Mouse (Mus musculus): ENCODE measurements around the gene Cyp2w1. TPM values are rescaled to one million over a fixed set of nuclear protein-coding genes. Genes with fewer than 3 reads are reported as not detected.

Gene Cyp2w1
- total and polyA plus RNA-seq, 2 experiments, result not detected

DNA sequence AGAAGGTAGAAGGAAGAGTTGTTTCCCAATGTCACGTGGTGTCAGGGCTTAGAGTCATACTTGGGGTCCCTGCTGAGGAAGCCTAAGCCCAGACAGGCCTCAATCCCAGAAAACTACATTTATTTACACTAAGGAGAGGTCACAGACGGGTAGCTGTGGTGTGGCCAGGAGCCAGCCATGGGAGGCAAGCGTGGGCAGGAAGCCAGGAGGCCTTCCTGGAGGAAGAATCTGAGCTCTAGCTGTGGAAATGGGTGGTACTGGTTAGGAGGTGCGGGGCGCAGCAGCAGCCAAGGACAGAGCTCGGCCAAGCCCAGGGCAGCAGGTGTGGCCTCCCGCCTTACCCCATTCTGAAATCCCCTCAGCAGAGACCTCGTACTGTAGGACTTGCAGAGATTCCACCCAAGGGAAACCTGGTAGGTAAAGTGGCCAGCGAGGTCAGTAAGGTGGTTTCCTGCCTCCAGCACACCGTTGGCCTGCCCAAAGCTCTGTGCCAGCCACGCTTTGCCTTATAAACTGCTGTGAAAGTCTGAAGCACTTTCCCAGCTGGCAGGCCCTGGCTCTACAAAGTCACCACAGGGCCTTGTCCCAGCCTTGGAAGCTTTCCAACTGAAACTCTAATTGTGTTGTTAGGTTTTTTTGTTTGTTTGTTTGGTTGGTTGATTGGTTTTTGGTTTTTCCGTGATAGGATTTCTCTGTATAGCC lies 37.3 kb upstream of the Cyp2w1 start:
- no peak overlapping the region for H3K27ac ChIP-seq (replicated peaks; ENCODE audit: insufficient read depth, low read depth, low read length)

DNA sequence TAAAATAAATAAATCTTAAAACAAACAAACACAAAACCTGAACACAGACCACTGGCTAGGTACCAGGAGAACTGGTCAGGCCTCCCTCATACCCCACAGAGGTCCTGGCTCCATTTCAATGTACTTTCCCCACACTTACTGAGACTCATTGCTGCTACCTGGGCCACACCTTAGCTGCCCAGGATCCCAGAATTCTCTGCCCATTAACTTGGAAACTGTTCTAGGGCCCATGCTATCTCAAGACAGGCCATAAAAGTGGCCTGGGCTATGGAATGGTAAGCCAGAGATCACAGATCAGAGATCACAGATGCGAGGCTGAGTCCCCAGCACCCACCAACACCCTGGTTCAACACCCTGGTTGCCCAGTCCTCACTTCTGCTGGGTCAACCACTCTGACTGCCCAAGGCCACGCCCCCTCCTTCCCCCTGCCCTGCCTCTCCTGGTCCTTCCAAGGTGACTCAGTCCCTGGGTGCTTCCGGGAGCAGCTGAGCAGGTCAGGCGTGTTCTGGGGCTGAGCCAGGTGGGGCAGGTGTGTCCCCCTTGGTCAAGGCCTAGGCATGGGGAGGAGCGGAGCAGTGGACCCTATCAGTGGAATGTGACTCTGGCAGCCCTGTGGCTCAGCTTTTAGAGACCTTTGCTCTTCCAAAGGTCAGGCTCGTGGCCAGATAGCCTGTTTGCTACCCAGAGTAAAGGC lies 35.3 kb upstream of the Cyp2w1 start:
- Histone ChIP-seq H3K36me3 (ENCODE audit: control insufficient read depth, insufficient read depth, low read length) (no peaks in the 10 kb centered on the region), H3K9ac (ENCODE audit: low read depth, low read length) (no peak overlapping the region), H3K4me1 (ENCODE audit: control insufficient read depth, insufficient read depth, low read length) (peaks cover 5% of the 10 kb centered on the region), H3K27me3 (ENCODE audit: control insufficient read depth, insufficient read depth, low read length) (no peaks in the 10 kb centered on the region), H3K79me2 (ENCODE audit: control insufficient read depth, insufficient read depth, low read length) (no peaks in the 10 kb centered on the region), H3K27ac (replicated peaks; ENCODE audit: insufficient read depth, low read depth, low read length) (no peak overlapping the region), H3K4me3 (ENCODE audit: insufficient read depth, low read depth, low read length) (no peak overlapping the region)
- TF ChIP-seq POLR2A (IDR thresholded peaks at IDR 0.05; ENCODE audit: extremely low read depth, insufficient read depth, low read length) (no peak), CTCF (IDR thresholded peaks at IDR 0.05; ENCODE audit: low read depth, low read length) (no peak)
- peak; percentile 84 for DNase-seq (ENCODE audit: extremely low read depth, low read depth, low spot score)
- WGBS, result 29% methylated on average over 6 of the region's 6 CpGs

More for the DNA sequence above, 37.3 kb upstream of the Cyp2w1 start:
- no peak for DNase-seq (ENCODE audit: extremely low read depth, low read depth, low spot score)
- no peak overlapping the region for H3K9ac ChIP-seq (ENCODE audit: low read depth, low read length)
- 73% methylated on average over 12 of the region's 12 CpGs for WGBS
- H3K79me2 ChIP-seq (ENCODE audit: control insufficient read depth, insufficient read depth, low read length), result no peaks in the 10 kb centered on the region
- TF ChIP-seq POLR2A (IDR thresholded peaks at IDR 0.05; ENCODE audit: extremely low read depth, insufficient read depth, low read length) (no peak), CTCF (IDR thresholded peaks at IDR 0.05; ENCODE audit: low read depth, low read length) (no peak)
- H3K4me1 ChIP-seq (ENCODE audit: control insufficient read depth, insufficient read depth, low read length), result peaks cover 5% of the 10 kb centered on the region
- no peaks in the 10 kb centered on the region for H3K36me3 ChIP-seq (ENCODE audit: control insufficient read depth, insufficient read depth, low read length)
- H3K27me3 ChIP-seq (ENCODE audit: control insufficient read depth, insufficient read depth, low read length), result no peaks in the 10 kb centered on the region
- H3K4me3 ChIP-seq (ENCODE audit: insufficient read depth, low read depth, low read length), result no peak overlapping the region

DNA sequence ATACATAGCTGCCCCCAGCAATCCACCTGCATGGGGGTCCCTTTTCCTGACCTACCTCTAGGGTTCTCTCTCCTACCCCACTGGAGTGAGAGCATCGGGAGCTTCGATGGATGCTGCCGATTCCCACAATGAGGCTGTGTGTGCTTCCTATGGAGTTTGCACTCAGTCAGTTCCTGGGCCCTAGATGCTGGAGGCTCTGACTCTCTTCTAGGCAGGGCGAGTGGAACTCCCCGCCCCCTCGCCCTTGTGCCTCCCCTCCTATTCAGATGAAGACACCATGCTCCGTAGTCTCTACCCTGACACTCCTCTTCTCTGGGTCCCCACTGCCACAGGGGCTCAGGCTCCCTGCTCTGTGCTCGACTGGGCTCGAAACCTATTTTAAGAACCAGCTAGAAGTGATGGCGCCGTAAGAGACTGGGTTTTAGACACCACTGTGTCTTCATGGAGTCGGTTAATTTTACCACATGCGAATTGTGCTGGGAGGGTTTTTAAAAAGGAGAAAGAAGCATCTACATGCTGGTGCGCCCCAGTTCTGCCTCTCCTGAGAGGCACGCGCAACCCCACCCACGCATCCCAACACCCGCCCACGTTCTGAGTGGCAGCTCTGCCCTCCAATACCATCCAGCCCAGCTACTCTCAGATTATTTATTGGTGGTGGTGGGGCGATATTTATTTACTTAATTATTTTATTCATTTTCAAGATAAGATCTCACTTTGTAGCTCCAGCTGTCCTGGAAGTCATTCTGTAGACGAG lies 34.5 kb upstream of the Cyp2w1 start:
- Histone ChIP-seq H3K4me3 (ENCODE audit: insufficient read depth, low read depth, low read length) (no peak overlapping the region), H3K27me3 (ENCODE audit: control insufficient read depth, insufficient read depth, low read length) (no peaks in the 10 kb centered on the region), H3K27ac (replicated peaks; ENCODE audit: insufficient read depth, low read depth, low read length) (no peak overlapping the region), H3K36me3 (ENCODE audit: control insufficient read depth, insufficient read depth, low read length) (no peaks in the 10 kb centered on the region), H3K4me1 (ENCODE audit: control insufficient read depth, insufficient read depth, low read length) (peaks cover 5% of the 10 kb centered on the region), H3K9ac (ENCODE audit: low read depth, low read length) (no peak overlapping the region), H3K79me2 (ENCODE audit: control insufficient read depth, insufficient read depth, low read length) (no peaks in the 10 kb centered on the region)
- TF ChIP-seq CTCF (IDR thresholded peaks at IDR 0.05; ENCODE audit: low read depth, low read length), result no peak
- no peak for TF ChIP-seq POLR2A (IDR thresholded peaks at IDR 0.05; ENCODE audit: extremely low read depth, insufficient read depth, low read length)
- DNase-seq (ENCODE audit: extremely low read depth, low read depth, low spot score), result no peak
- 77% methylated on average over 21 of the region's 21 CpGs for WGBS

- no peak overlapping the region for H3K4me3 ChIP-seq (ENCODE audit: insufficient read depth, low read depth, low read length)
- TF ChIP-seq POLR2A (IDR thresholded peaks at IDR 0.05; ENCODE audit: extremely low read depth, insufficient read depth, low read length) (no peak), CTCF (IDR thresholded peaks at IDR 0.05; ENCODE audit: low read depth, low read length) (no peak)
- H3K27ac ChIP-seq (replicated peaks; ENCODE audit: insufficient read depth, low read depth, low read length), result no peak overlapping the region
- H3K4me1 ChIP-seq (ENCODE audit: control insufficient read depth, insufficient read depth, low read length), result peaks cover 5% of the 10 kb centered on the region
- H3K36me3 ChIP-seq (ENCODE audit: control insufficient read depth, insufficient read depth, low read length), result no peaks in the 10 kb centered on the region
- WGBS, result 73% methylated on average over 7 of the region's 7 CpGs
- H3K27me3 ChIP-seq (ENCODE audit: control insufficient read depth, insufficient read depth, low read length), result peaks cover 4% of the 10 kb centered on the region; the same call in 1 of the 2 replicates
- peak; percentile 66 for DNase-seq (ENCODE audit: extremely low read depth, low read depth, low spot score)
- no peak overlapping the region for H3K9ac ChIP-seq (ENCODE audit: low read depth, low read length)
- no peaks in the 10 kb centered on the region for H3K79me2 ChIP-seq (ENCODE audit: control insufficient read depth, insufficient read depth, low read length)
These were observed 32.0 kb upstream of the Cyp2w1 start for GRCm38 (mm10) chr5:139320424-139320823.

DNA sequence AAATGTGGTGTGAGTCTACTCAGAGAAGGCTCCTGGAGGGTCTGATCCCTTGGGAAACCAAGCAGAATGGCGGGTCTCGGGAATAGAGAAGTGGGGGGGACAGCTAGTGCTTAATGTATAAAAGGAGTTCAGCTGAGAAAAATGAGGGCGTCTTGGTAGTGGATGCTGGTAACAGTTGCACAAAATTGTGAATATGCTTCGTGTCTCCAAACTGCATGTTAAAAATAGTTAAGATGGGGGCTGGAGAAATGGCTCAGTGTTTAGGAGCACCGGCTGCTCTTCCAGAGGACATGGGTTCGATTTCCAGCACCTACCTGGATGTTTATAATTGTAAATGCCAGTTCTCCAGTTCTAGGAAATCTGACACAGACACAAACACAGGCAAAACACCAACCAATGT lies 31.1 kb upstream of the Cyp2w1 start:
- H3K36me3 ChIP-seq (ENCODE audit: control insufficient read depth, insufficient read depth, low read length), result no peaks in the 10 kb centered on the region
- no peak overlapping the region for H3K9ac ChIP-seq (ENCODE audit: low read depth, low read length)
- H3K27me3 ChIP-seq (ENCODE audit: control insufficient read depth, insufficient read depth, low read length), result peaks cover 4% of the 10 kb centered on the region; the same call in 1 of the 2 replicates
- DNase-seq (ENCODE audit: extremely low read depth, low read depth, low spot score), result no peak
- peaks cover 5% of the 10 kb centered on the region for H3K4me1 ChIP-seq (ENCODE audit: control insufficient read depth, insufficient read depth, low read length)
- WGBS, result 91% methylated on average over 6 of the region's 6 CpGs
- no peak overlapping the region for H3K27ac ChIP-seq (replicated peaks; ENCODE audit: insufficient read depth, low read depth, low read length)
- no peak overlapping the region for H3K4me3 ChIP-seq (ENCODE audit: insufficient read depth, low read depth, low read length)
- no peak for TF ChIP-seq CTCF (IDR thresholded peaks at IDR 0.05; ENCODE audit: low read depth, low read length)
- no peak for TF ChIP-seq POLR2A (IDR thresholded peaks at IDR 0.05; ENCODE audit: extremely low read depth, insufficient read depth, low read length)
- no peaks in the 10 kb centered on the region for H3K79me2 ChIP-seq (ENCODE audit: control insufficient read depth, insufficient read depth, low read length)

All from liver, adult 2 months (tissue).